Mouse (Mus musculus) embryonic facial prominence, embryonic 11.5 days (tissue): ENCODE results near the gene Gm49361. TPM values are rescaled to one million over a fixed set of nuclear protein-coding genes. Genes with fewer than 3 reads are reported as not detected.
"Not testable (repeated sequence)": the region's sequence is repeated elsewhere in the genome, so short reads cannot be mapped to it uniquely, and the experiment has no call there.

Experiments
- ATAC-seq: fragments of 200-750 bp; cut with Nextera tagmentation; replicated peaks from 2 replicates; pipeline ENCODE4 v1.8.0; 2017; ENCODE audit warnings: low read depth; ENCODE audit not compliant: insufficient number of reproducible peaks, low FRiP score, low TSS enrichment
- DNase-seq: peaks from one replicate; pipeline ENCODE4 v3.0.0-alpha.2; 2015; ENCODE audit warnings: low spot score
- H3K27ac ChIP-seq: fragments of 300-500 bp; sonication (generic); replicated peaks from 2 replicates; pipeline ENCODE4 v1.5.1; 2014; ENCODE audit warnings: mild to moderate bottlenecking, low read depth, low read length, control low read depth
- H3K27me3 ChIP-seq: fragments of 300-500 bp; sonication (generic); 2 replicates; pipeline ENCODE4 v1.6.1; 2014; ENCODE audit warnings: mild to moderate bottlenecking, low read length, moderate library complexity, mixed read lengths; ENCODE audit not compliant: control insufficient read depth, insufficient read depth
- H3K36me3 ChIP-seq: fragments of 300-500 bp; sonication (generic); replicated peaks from 2 replicates; pipeline ENCODE4 v1.6.1; 2014; ENCODE audit warnings: low read depth, mild to moderate bottlenecking, low read length, moderate library complexity, mixed read lengths; ENCODE audit not compliant: control insufficient read depth, insufficient read depth
- H3K4me1 ChIP-seq: fragments of 300-500 bp; sonication (generic); 2 replicates; pipeline ENCODE4 v1.6.1; 2014; ENCODE audit warnings: low read length, mixed read lengths; ENCODE audit not compliant: control insufficient read depth, insufficient read depth
- H3K4me2 ChIP-seq: fragments of 300-500 bp; sonication (generic); 2 replicates; pipeline ENCODE4 v1.6.1; 2014; ENCODE audit warnings: low read depth, mild to moderate bottlenecking, control low read depth, low read length, moderate library complexity
- H3K4me3 ChIP-seq: fragments of 300-500 bp; sonication (generic); 2 replicates; pipeline ENCODE4 v1.5.1; 2014; ENCODE audit warnings: low read depth, low read length, control low read depth
- H3K9ac ChIP-seq: fragments of 300-500 bp; sonication (generic); replicated peaks from 2 replicates; pipeline ENCODE4 v1.6.1; 2014; ENCODE audit warnings: mild to moderate bottlenecking, control low read depth, low read length
- H3K9me3 ChIP-seq: fragments of 300-500 bp; sonication (generic); replicated peaks from 2 replicates; pipeline ENCODE4 v1.6.1; 2016; ENCODE audit warnings: mild to moderate bottlenecking, low read length, inconsistent platforms, mixed read lengths; ENCODE audit not compliant: control insufficient read depth
- WGBS: fragments of 180-500 bp; shearing (Covaris S2); extraction: QIAGEN DNeasy Blood & Tissue Kit; methylation state at CpG from one replicate; pipeline ENCODE4 v1.1.7; 2014; 5-methylcytosine and 5-hydroxymethylcytosine counted together
- polyA plus RNA-seq: library from polyadenylated mRNA; unstranded; fragments of >200 nt; fragmentation: Nextera tagmentation; extraction: Ambion mirVana; gene quantifications from 2 replicates; pipeline ENCODE4 v1.2.1, GENCODE M21; 2014

The Gm49361 gene
- polyA plus RNA-seq, 1 experiment from 2014 or later = not detected

GRCm38 (mm10) chr14:57696066-57696465, 49.8 kb downstream of the Gm49361 start:
- ATAC-seq (no peak), DNase-seq (no peak)
- H3K4me1 ChIP-seq = no peaks in the 10 kb centered on the region
- H3K9ac ChIP-seq = no peak overlapping the region
- H3K4me2 ChIP-seq = no peak overlapping the region
- H3K36me3 ChIP-seq = no peaks in the 10 kb centered on the region; the same call in none of the 2 replicates
- H3K27me3 ChIP-seq = no peaks in the 10 kb centered on the region
- H3K27ac ChIP-seq = no peak overlapping the region
- no peak overlapping the region for H3K4me3 ChIP-seq
- H3K9me3 ChIP-seq = no peaks in the 10 kb centered on the region
- WGBS = 88% methylated on average over 15 of the region's 15 CpGs

DNA sequence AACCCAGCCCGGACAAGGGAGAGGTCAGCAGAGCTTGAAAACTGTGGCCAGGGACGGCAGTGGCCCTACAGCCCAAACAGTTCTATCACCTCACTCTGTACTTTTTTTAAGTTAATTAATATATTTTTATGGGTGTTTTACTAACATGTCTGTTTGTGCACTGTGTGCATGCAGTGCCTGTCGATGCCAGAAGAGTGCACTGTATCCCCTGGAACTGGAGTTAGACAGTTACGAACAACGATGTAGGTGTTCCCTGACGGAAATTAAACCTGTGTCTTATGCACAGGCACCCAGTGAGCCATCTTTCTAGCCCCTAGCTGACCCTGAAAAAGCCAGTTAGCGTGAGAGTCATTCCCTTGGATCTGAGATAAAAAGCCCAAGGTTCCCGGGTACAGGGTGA, 50.4 kb downstream of the Gm49361 start:
- no peak overlapping the region for H3K4me3 ChIP-seq
- no peaks in the 10 kb centered on the region; the same call in none of the 2 replicates for H3K36me3 ChIP-seq
- H3K9ac ChIP-seq = no peak overlapping the region
- DNase-seq (no peak), ATAC-seq (no peak)
- H3K4me1 ChIP-seq = no peaks in the 10 kb centered on the region
- no peak overlapping the region for H3K4me2 ChIP-seq
- no peaks in the 10 kb centered on the region for H3K27me3 ChIP-seq
- 92% methylated on average over 8 of the region's 8 CpGs for WGBS
- H3K9me3 ChIP-seq = no peaks in the 10 kb centered on the region
- no peak overlapping the region for H3K27ac ChIP-seq

DNA sequence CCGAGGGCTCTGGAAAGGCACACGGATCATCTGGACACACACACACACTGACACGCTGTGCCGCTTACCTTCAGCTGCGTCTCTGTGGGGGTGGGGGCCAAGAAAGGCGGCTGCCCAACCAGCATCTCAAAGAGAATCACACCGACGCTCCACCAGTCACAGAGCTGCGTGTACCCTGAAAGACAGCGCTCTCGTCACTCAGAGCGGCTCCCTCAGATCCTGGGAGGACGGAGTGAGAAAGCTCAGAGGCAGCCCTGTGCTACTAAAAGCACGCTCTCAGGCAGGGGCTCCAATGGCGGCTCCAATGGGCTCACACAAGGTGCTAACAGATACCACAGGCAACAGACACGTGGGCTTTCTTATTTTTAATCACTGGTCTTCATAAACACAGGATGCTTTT, 51.7 kb downstream of the Gm49361 start:
- no peak overlapping the region for H3K9ac ChIP-seq
- DNase-seq = no peak

DNA sequence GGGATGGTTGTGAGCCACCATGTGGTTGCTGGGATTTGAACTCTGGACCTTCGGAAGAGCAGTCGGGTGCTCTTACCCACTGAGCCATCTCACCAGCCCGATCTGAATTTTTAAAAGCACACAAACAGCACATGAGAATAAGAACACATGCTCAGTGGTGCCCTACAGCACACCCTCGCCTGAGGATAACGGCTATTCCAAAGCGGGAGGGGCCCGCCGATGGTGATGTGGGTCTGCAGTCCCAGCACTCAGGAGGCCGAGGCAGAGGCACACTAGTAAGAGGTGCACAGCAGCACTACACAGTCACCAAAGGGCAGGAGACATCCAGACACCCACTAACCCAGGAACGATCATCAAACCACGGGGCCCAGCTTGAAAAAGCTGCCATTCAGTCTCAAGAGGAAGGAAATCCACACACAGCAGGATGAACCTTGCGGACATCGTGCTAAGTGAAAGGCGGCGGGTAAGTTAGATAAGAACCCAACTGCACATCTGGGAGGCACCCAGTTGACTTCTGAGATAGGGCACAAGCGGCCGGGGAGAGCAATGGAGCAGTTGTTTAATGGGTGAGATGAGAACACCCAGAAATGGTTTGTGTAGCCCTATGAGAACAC, 53.3 kb downstream of the Gm49361 start:
- H3K9me3 ChIP-seq = no peaks in the 10 kb centered on the region
- H3K9ac ChIP-seq = no peak overlapping the region
- H3K36me3 ChIP-seq = no peaks in the 10 kb centered on the region; the same call in none of the 2 replicates
- H3K4me2 ChIP-seq = no peak overlapping the region
- ATAC-seq (no peak), DNase-seq (no peak)
- H3K4me3 ChIP-seq = no peak overlapping the region
- H3K27ac ChIP-seq = no peak overlapping the region
- no peaks in the 10 kb centered on the region for H3K27me3 ChIP-seq
- WGBS = 93% methylated on average over 17 of the region's 17 CpGs
- H3K4me1 ChIP-seq = no peaks in the 10 kb centered on the region

More for the DNA sequence above, 51.7 kb downstream of the Gm49361 start:
- ATAC-seq = no peak
- Histone ChIP-seq H3K4me1 (no peaks in the 10 kb centered on the region), H3K27me3 (no peaks in the 10 kb centered on the region), H3K9me3 (no peaks in the 10 kb centered on the region), H3K4me3 (no peak overlapping the region), H3K27ac (no peak overlapping the region), H3K36me3 (no peaks in the 10 kb centered on the region; the same call in none of the 2 replicates), H3K4me2 (no peak overlapping the region)
- WGBS = 85% methylated on average over 16 of the region's 16 CpGs

DNA sequence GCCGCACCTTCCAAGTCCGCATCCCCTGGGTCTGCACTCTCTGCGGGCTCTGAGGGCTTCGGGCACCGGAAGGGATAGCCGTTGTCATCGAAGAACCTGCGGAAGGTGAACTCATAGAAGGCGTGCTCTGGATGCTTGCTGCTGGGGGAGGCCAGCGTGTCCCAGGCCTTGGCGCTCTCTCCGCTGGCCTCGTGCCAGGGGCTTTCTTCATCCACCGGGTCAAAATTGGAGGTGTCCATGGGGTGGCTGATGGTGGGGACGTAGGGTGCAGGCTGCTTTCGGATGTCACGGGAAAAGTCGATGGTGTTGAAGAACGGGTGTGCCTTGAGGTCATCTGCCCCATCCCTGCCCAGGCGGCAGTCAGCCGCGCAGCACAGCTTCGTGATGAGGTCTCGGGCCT, 54.6 kb downstream of the Gm49361 start:
- no peak overlapping the region for H3K4me3 ChIP-seq
- H3K4me1 ChIP-seq = no peaks in the 10 kb centered on the region
- no peak overlapping the region for H3K4me2 ChIP-seq
- H3K9ac ChIP-seq = no peak overlapping the region
- DNase-seq (no peak), ATAC-seq (no peak)
- no peak overlapping the region for H3K27ac ChIP-seq
- no peaks in the 10 kb centered on the region; the same call in 1 of the 2 replicates for H3K36me3 ChIP-seq
- WGBS = 96% methylated on average over 24 of the region's 24 CpGs
- H3K27me3 ChIP-seq = no peaks in the 10 kb centered on the region
- H3K9me3 ChIP-seq = no peaks in the 10 kb centered on the region

DNA sequence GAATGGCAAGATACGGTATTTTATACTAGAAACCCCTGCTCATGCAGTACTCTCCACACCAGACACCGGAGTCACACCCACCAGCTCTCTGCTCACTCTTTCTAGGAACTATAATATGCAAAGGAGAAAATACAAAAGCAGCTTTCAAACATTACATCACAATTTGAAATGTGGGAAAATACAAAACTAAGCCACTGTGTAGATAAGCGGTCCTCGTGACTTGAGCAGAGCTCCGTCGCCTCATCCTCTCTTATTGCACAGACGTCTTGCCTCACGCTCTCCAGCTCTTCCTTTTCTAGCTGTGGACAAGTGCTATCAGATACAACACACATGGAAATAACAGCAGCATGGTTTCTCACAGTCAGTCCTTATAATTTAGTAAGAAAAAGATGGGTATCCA, 55.2 kb downstream of the Gm49361 start:
- H3K4me3 ChIP-seq = no peak overlapping the region
- WGBS = 96% methylated on average over 8 of the region's 8 CpGs
- no peaks in the 10 kb centered on the region for H3K4me1 ChIP-seq
- DNase-seq (no peak), ATAC-seq (no peak)
- H3K27ac ChIP-seq = no peak overlapping the region
- no peak overlapping the region for H3K9ac ChIP-seq
- H3K27me3 ChIP-seq = no peaks in the 10 kb centered on the region
- H3K9me3 ChIP-seq = no peaks in the 10 kb centered on the region
- no peak overlapping the region for H3K4me2 ChIP-seq
- no peaks in the 10 kb centered on the region; the same call in 1 of the 2 replicates for H3K36me3 ChIP-seq

DNA sequence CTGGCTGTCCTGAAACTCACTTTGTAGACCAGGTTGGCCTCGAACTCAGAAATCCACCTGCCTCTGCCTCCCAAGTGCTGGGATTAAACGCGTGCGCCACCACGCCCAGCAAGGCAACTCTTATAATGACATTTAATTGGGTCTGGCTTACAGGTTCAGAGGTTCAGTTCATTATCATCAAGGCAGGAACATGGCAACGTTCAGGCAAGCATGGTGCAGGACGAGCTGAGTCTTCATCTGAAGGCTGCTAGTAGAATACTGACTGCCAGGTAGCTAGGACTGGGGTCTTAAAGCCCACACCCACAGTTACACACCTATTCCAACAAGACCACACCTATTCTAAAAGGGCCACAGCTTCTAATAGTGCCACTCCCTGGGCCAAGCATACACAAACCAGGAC, 57.8 kb downstream of the Gm49361 start:
- not testable (repeated sequence) for H3K4me2 ChIP-seq, H3K9ac ChIP-seq, ATAC-seq, H3K4me3 ChIP-seq, DNase-seq, H3K4me1 ChIP-seq, H3K27ac ChIP-seq, H3K27me3 ChIP-seq, H3K9me3 ChIP-seq, H3K36me3 ChIP-seq
- 95% methylated on average over 7 of the region's 7 CpGs for WGBS

GRCm38 (mm10) chr14:57687441-57687840, 58.5 kb downstream of the Gm49361 start:
- WGBS = 84% methylated on average over 5 of the region's 5 CpGs
- H3K9me3 ChIP-seq = no peaks in the 10 kb centered on the region
- no peak overlapping the region for H3K9ac ChIP-seq
- no peak overlapping the region for H3K4me3 ChIP-seq
- ATAC-seq (no peak), DNase-seq (no peak)
- no peaks in the 10 kb centered on the region for H3K4me1 ChIP-seq
- H3K36me3 ChIP-seq = no peaks in the 10 kb centered on the region; the same call in 1 of the 2 replicates
- no peak overlapping the region for H3K4me2 ChIP-seq
- H3K27me3 ChIP-seq = no peaks in the 10 kb centered on the region
- no peak overlapping the region for H3K27ac ChIP-seq
